ENCODE assay signal across 16 mouse cellular contexts in the genomic region with DNA sequence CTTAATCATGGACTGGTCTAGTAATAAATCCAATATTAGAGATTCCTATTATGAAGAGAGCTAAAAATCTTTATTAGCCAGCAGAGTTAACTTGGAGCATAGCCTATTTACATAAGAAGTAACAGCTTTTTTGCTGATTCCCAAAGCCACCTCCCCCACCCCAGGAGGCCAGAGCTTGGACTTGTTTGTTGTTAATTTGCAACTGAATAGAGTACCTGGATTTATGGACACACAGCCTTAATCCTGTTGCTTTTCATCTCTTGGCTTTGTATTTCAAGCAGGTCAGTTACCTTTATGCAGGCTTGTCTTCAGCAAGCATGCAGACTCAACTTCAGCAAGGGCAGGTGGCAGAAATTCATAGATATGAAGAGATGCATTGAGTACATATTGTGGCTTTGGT.
"Had no signal": no experiment of that assay in that cellular context is flagged by ENCODE, and none has a peak within 500 bp of the region (broad histone marks: within the 10 kb centered on the region; RNA-seq: fewer than 3 reads in every experiment).

No protein-coding gene starts in this region.

- H3K9ac ChIP-seq: liver, postnatal 0 days; lung, embryonic 15.5 days; midbrain, embryonic 12.5 days; neural tube, embryonic 12.5 days; stomach, embryonic 15.5 days had no signal

- DNase-seq: liver, postnatal 0 days; lung, adult 2 months; lung, postnatal 14 days; lung, postnatal 36 days; midbrain, embryonic 14.5 days; right cerebral cortex, postnatal 14 days; thymus, adult 2 months; thymus, postnatal 14 days; thymus, postnatal 36 days had no signal

- H3K27ac ChIP-seq: lung, embryonic 15.5 days; macrophage; midbrain, embryonic 12.5 days; neural tube, embryonic 12.5 days; stomach, embryonic 15.5 days; stomach, postnatal 0 days had no signal

- H3K4me1 ChIP-seq: lung, embryonic 15.5 days; megakaryocyte, embryonic 14.5 days; midbrain, embryonic 12.5 days; neural tube, embryonic 12.5 days; stomach, embryonic 15.5 days had no signal

- H3K27me3 ChIP-seq: lung, embryonic 15.5 days; megakaryocyte, embryonic 14.5 days; midbrain, embryonic 12.5 days; neural tube, embryonic 12.5 days; stomach, embryonic 15.5 days had no signal

- H3K4me3 ChIP-seq: lung, embryonic 15.5 days; megakaryocyte, embryonic 14.5 days; midbrain, embryonic 12.5 days; neural tube, embryonic 12.5 days; stomach, embryonic 15.5 days had no signal

- H3K36me3 ChIP-seq: lung, embryonic 15.5 days; midbrain, embryonic 12.5 days; neural tube, embryonic 12.5 days; stomach, embryonic 15.5 days had no signal
